Mouse (Mus musculus) liver, embryonic 14.5 days (tissue): ENCODE data around the gene 2610301B20Rik.
"Not testable (repeated sequence)": the region's sequence is repeated elsewhere in the genome, so short reads cannot be mapped to it uniquely, and the experiment has no call there.

ENCODE experiments used
- CTCF ChIP-seq: IDR thresholded peaks from 2 replicates; pipeline ENCODE4 v1.5.1; 2016; ENCODE audit warnings: antibody characterized with exemption, low read depth, control low read depth
- EP300 ChIP-seq: IDR thresholded peaks from 2 replicates; pipeline ENCODE4 v1.6.1; 2016; ENCODE audit warnings: antibody characterized with exemption, low read depth

DNA sequence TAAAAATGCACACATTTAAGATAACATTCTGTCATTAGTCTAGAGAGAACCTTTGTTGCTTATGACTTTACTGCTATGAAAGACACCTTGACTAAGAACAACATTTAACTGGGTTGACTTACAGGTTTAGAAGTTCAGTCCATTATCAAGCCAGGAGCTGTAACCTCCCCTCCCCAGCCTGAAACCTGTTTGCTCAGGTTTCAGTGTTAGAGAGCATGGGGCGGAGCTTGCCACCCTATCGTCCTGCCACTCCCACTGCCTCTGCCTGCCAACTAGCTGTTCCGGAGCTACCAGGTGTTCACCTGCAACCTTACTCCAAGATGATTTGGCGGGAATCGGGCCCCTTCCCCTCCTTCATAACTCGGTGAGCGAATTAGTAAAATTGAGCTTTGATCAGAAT, 37.1 kb downstream of the 2610301B20Rik start:
- TF ChIP-seq CTCF, EP300: not testable (repeated sequence)
